In the genomic region with DNA sequence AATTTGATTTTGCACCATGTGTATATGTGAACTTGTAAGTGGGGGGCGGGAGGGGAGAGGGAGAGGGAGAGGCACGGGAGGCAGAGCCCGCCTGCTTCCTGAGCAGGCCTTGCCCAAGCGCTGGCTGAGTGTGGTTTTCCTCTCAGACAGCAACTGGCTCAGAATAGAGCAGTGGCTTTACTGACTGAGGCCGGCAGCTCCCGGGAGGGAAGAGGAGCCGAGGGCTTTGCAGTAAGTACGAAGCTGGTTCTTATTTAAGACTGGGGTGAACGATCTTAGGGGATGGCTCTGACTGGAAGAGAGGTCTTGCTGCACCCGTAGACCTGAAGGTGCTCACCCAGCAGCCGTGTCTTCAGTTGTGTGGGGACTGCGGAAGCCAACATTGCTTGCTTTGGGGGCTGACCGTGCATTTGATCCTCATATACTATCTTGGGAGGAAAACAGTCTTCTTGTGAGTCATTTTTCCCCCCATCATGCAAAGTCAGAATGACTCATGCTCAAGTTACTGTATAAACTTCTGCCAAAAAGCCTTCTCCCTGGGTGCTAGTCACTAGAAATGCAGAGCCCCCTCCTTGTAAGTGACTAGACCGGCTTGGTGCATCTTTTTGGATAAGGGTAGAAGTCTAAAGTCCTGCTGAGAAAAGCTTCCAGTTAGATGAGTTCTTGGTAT, we compare ENCODE assay signal across 8 mouse cellular contexts. TPM values are rescaled to one million over a fixed set of nuclear protein-coding genes. Genes with fewer than 3 reads are reported as not detected.
DNase-seq lines count a peak whose midpoint lies in the region; ATAC-seq and TF ChIP-seq lines count a peak whose summit lies in the region.

No protein-coding gene starts in this region.

- 44% methylated on average over 14 of the region's 14 CpGs for WGBS in kidney, embryonic 16.5 days
- 24% methylated on average over 14 of the region's 14 CpGs for WGBS in embryonic facial prominence, embryonic 13.5 days
- WGBS in lung, embryonic 15.5 days: 31% methylated on average over 14 of the region's 14 CpGs
- WGBS in stomach, postnatal 0 days: 37% methylated on average over 14 of the region's 14 CpGs

- H3K27me3 ChIP-seq in kidney, embryonic 16.5 days (ENCODE audit: insufficient read depth, low read length): no peaks in the 10 kb centered on the region
- H3K27me3 ChIP-seq in embryonic facial prominence, embryonic 13.5 days: no peaks in the 10 kb centered on the region; the same call in 1 of the 2 replicates
- H3K27me3 ChIP-seq in lung, embryonic 15.5 days: 0 out of 2 replicates have a peak, but pooled peaks cover 3% of the 10 kb centered on the region
- no peaks in the 10 kb centered on the region for H3K27me3 ChIP-seq in stomach, postnatal 0 days (ENCODE audit: control insufficient read depth, insufficient read depth, low read length)

- 0 out of 2 replicates have a peak overlapping the region, but pooled peaks have one; percentile 1 for H3K4me2 ChIP-seq in kidney, embryonic 16.5 days (replicated peaks; ENCODE audit: low read depth, low read length)
- peak overlapping the region; percentile 42 for H3K4me2 ChIP-seq in embryonic facial prominence, embryonic 13.5 days
- peak overlapping the region; percentile 26; the same call in 1 of the 2 replicates for H3K4me2 ChIP-seq in lung, embryonic 15.5 days
- peak overlapping the region; percentile 37 for H3K4me2 ChIP-seq in stomach, postnatal 0 days (replicated peaks; ENCODE audit: low read depth)

- no peak overlapping the region for H3K9ac ChIP-seq in kidney, embryonic 16.5 days (replicated peaks; ENCODE audit: low read length)
- peak overlapping the region; percentile 52 for H3K9ac ChIP-seq in embryonic facial prominence, embryonic 13.5 days
- no peak overlapping the region for H3K9ac ChIP-seq in lung, embryonic 15.5 days
- H3K9ac ChIP-seq in stomach, postnatal 0 days (ENCODE audit: low read length): peak overlapping the region; percentile 14; the same call in 1 of the 2 replicates

- H3K27ac ChIP-seq in kidney, embryonic 16.5 days (ENCODE audit: low read length): 0 out of 2 replicates have a peak overlapping the region, but pooled peaks have one; percentile 16
- peak overlapping the region; percentile 87 for H3K27ac ChIP-seq in embryonic facial prominence, embryonic 13.5 days
- H3K27ac ChIP-seq in lung, embryonic 15.5 days: peak overlapping the region; percentile 32
- H3K27ac ChIP-seq in stomach, postnatal 0 days (replicated peaks): peak overlapping the region; percentile 81

- TF ChIP-seq EP300 in stomach, postnatal 0 days (optimal IDR thresholded peaks at IDR 0.05): no peak

- H3K4me1 ChIP-seq in kidney, embryonic 16.5 days (ENCODE audit: insufficient read depth, low read length): no peaks in the 10 kb centered on the region; the same call in 1 of the 2 replicates
- peaks cover 37% of the 10 kb centered on the region for H3K4me1 ChIP-seq in embryonic facial prominence, embryonic 13.5 days
- peaks cover 9% of the 10 kb centered on the region for H3K4me1 ChIP-seq in lung, embryonic 15.5 days
- H3K4me1 ChIP-seq in stomach, postnatal 0 days (replicated peaks; ENCODE audit: control insufficient read depth, insufficient read depth): 0 out of 2 replicates have a peak, but pooled peaks cover 2% of the 10 kb centered on the region

- no peak for TF ChIP-seq CTCF in stomach, postnatal 0 days (IDR thresholded peaks at IDR 0.05; ENCODE audit: low read depth)

- no peak for ATAC-seq in kidney, embryonic 16.5 days (ENCODE audit: low FRiP score, low TSS enrichment)
- no peak for ATAC-seq in embryonic facial prominence, embryonic 13.5 days (ENCODE audit: insufficient number of reproducible peaks, insufficient read depth, low FRiP score, low TSS enrichment, low read depth)
- ATAC-seq in hematopoietic stem cell, adult 5-6 weeks (replicated peaks in 1 of 2; ENCODE audit: insufficient read depth in 1 of 2, low FRiP score in 2 of 2, low TSS enrichment in 1 of 2, low read depth in 1 of 2, poor library complexity in 2 of 2, severe bottlenecking in 2 of 2): peak; percentile 81 to 90
- no peak; the same call in 1 of the 2 replicates for ATAC-seq in lung, embryonic 15.5 days (ENCODE audit: borderline replicate concordance, extremely low read depth, low FRiP score, low TSS enrichment)
- peak; percentile 38; the same call in 1 of the 2 replicates for ATAC-seq in stomach, postnatal 0 days (ENCODE audit: low FRiP score, low TSS enrichment)

- H3K9me3 ChIP-seq in kidney, embryonic 16.5 days (ENCODE audit: low read length): no peaks in the 10 kb centered on the region
- no peaks in the 10 kb centered on the region for H3K9me3 ChIP-seq in embryonic facial prominence, embryonic 13.5 days
- H3K9me3 ChIP-seq in lung, embryonic 15.5 days: no peaks in the 10 kb centered on the region
- no peaks in the 10 kb centered on the region for H3K9me3 ChIP-seq in stomach, postnatal 0 days (ENCODE audit: control insufficient read depth, low read length)

- H3K36me3 ChIP-seq in kidney, embryonic 16.5 days (ENCODE audit: insufficient read depth, low read length): no peaks in the 10 kb centered on the region
- H3K36me3 ChIP-seq in embryonic facial prominence, embryonic 13.5 days: no peaks in the 10 kb centered on the region
- no peaks in the 10 kb centered on the region for H3K36me3 ChIP-seq in lung, embryonic 15.5 days
- H3K36me3 ChIP-seq in stomach, postnatal 0 days (ENCODE audit: control insufficient read depth, insufficient read depth, low read length): no peaks in the 10 kb centered on the region

- no peak overlapping the region for H3K4me3 ChIP-seq in kidney, embryonic 16.5 days (ENCODE audit: low read length)
- H3K4me3 ChIP-seq in embryonic facial prominence, embryonic 13.5 days: 0 out of 2 replicates have a peak overlapping the region, but pooled peaks have one; percentile 9
- no peak overlapping the region for H3K4me3 ChIP-seq in lung, embryonic 15.5 days
- no peak overlapping the region for H3K4me3 ChIP-seq in stomach, postnatal 0 days (ENCODE audit: low read depth, low read length)

- no peak for DNase-seq in kidney, adult 11 months
- peak; percentile 17 for DNase-seq in MN1 (ENCODE audit: low spot score)
- DNase-seq in stomach, postnatal 0 days (ENCODE audit: low spot score): peak; percentile 29
- DNase-seq in spleen, adult 12 weeks (ENCODE audit: low spot score): no peak

RNA-seq across cellular contexts. Expression of gene Specc1, which starts 48.8 kb away (rescaled TPM):
- 7.1 and 9.1 TPM in 2 replicates for polyA plus RNA-seq in kidney, embryonic 16.5 days (2015; fragmentation: Nextera tagmentation; extraction: Ambion mirVana)
- polyA plus RNA-seq in embryonic facial prominence, embryonic 13.5 days (2015; fragmentation: Nextera tagmentation; extraction: Ambion mirVana): 14.1 and 14.5 TPM in 2 replicates
- 25.6 and 30.1 TPM in 2 replicates for total RNA-seq in hematopoietic stem cell, adult 5-6 weeks (2017)
- 10.7 and 12.0 TPM in 2 replicates for polyA plus RNA-seq in lung, embryonic 15.5 days (2015; fragmentation: Nextera tagmentation; extraction: Ambion mirVana)
- 2.5 and 3.2 TPM in 2 replicates for polyA plus RNA-seq in stomach, postnatal 0 days (2015; fragmentation: Nextera tagmentation; extraction: Ambion mirVana)

Comparison
In these comparisons a context has a peak if more than half of its experiments do, and no peak if none do; other contexts are left out.
1. ATAC-seq: peak in hematopoietic stem cell, adult 5-6 weeks (2 of 2) and stomach, postnatal 0 days (single experiment); none in kidney, embryonic 16.5 days (single experiment), embryonic facial prominence, embryonic 13.5 days (single experiment) and lung, embryonic 15.5 days (single experiment).
2. H3K27ac ChIP-seq: peak in every context shown above with its lines; median percentile 87 in embryonic facial prominence, embryonic 13.5 days; 81 in stomach, postnatal 0 days; 32 in lung, embryonic 15.5 days; 16 in kidney, embryonic 16.5 days.
3. H3K9ac ChIP-seq: peak in embryonic facial prominence, embryonic 13.5 days (single experiment) and stomach, postnatal 0 days (single experiment); none in kidney, embryonic 16.5 days (single experiment) and lung, embryonic 15.5 days (single experiment).
4. DNase-seq: peak in MN1 (single experiment) and stomach, postnatal 0 days (single experiment); none in kidney, adult 11 months (single experiment) and spleen, adult 12 weeks (single experiment).
5. Peak in every context shown above with its lines, with median percentiles within 50 percentile points of each other: H3K4me2 ChIP-seq.